Mouse (Mus musculus): ENCODE results near the gene Fam104a. TPM values are rescaled to one million over a fixed set of nuclear protein-coding genes. Genes with fewer than 3 reads are reported as not detected.
"Not testable (repeated sequence)": the region's sequence is repeated elsewhere in the genome, so short reads cannot be mapped to it uniquely, and the experiment has no call there.

Gene Fam104a
- total and polyA plus RNA-seq, 3 experiments = 33.6 to 38.1 TPM; not detected in 1

GRCm38 (mm10) chr11:113660940-113661339, 23.0 kb downstream of the Fam104a start (continued):
- TF ChIP-seq GABPA (IDR thresholded peaks at IDR 0.05; ENCODE audit: low read depth, low read length) = no peak; the same call in 1 of the 2 replicates
- no peak for TF ChIP-seq MEF2A (IDR thresholded peaks at IDR 0.05; ENCODE audit: extremely low read depth, insufficient replicate concordance, low read depth, low read length, poor library complexity, severe bottlenecking)
- no peak for TF ChIP-seq HCFC1 (IDR thresholded peaks at IDR 0.05; ENCODE audit: low read depth, low read length)
- TF ChIP-seq MYC (IDR thresholded peaks at IDR 0.05; ENCODE audit: low read depth, low read length) = no peak
- TF ChIP-seq MAZ (IDR thresholded peaks at IDR 0.05; ENCODE audit: low read depth, low read length) = no peak
- no peak for TF ChIP-seq CHD2 (IDR thresholded peaks at IDR 0.05; ENCODE audit: low read length)
- TF ChIP-seq NRF1 (IDR thresholded peaks at IDR 0.05; ENCODE audit: insufficient read depth, low read depth, low read length, poor library complexity, severe bottlenecking) = no peak
- TF ChIP-seq TCF12 (IDR thresholded peaks at IDR 0.05; ENCODE audit: low read depth, low read length) = peak; percentile 35; the same call in 1 of the 2 replicates
- no peak for TF ChIP-seq CTCF (IDR thresholded peaks at IDR 0.05 in 2 of 3, conservative IDR thresholded peaks at IDR 0.05 in 1 of 3; ENCODE audit: control insufficient read depth in 1 of 3, insufficient read depth in 1 of 3, low read depth in 2 of 3, low read length in 3 of 3, poor library complexity in 1 of 3, severe bottlenecking in 1 of 3)
- no peak for TF ChIP-seq TBP (IDR thresholded peaks at IDR 0.05; ENCODE audit: low read depth, low read length)
- no peak for TF ChIP-seq USF1 (IDR thresholded peaks at IDR 0.05; ENCODE audit: low read depth, low read length)
- no peak for TF ChIP-seq CHD1 (IDR thresholded peaks at IDR 0.05; ENCODE audit: low read depth, low read length)
- 0 out of 4 replicates have a peak, but pooled peaks of 1 of the 2 experiments have one; percentile 9 for TF ChIP-seq POLR2A (IDR thresholded peaks at IDR 0.05; ENCODE audit: control insufficient read depth in 1 of 2, insufficient read depth in 1 of 2, low read depth in 1 of 2, low read length in 2 of 2, poor library complexity in 1 of 2)
- no peak for TF ChIP-seq TAL1 (IDR thresholded peaks at IDR 0.05; ENCODE audit: low read length)
- TF ChIP-seq RCOR1 (IDR thresholded peaks at IDR 0.05; ENCODE audit: low read depth, low read length) = no peak
- peak; percentile 53 for TF ChIP-seq POLR2AphosphoS2 (IDR thresholded peaks at IDR 0.05; ENCODE audit: low read length)
- no peak for TF ChIP-seq ELF1 (IDR thresholded peaks at IDR 0.05; ENCODE audit: low read depth, low read length)
- TF ChIP-seq USF2 (IDR thresholded peaks at IDR 0.05; ENCODE audit: borderline replicate concordance in 1 of 2, insufficient read depth in 1 of 2, low read depth in 1 of 2, low read length in 2 of 2) = no peak
- TF ChIP-seq EP300 (IDR thresholded peaks at IDR 0.05; ENCODE audit: low read depth in 1 of 2, low read length in 2 of 2) = peak; percentile 36 to 42; a peak in 3 of 4 replicates

DNA sequence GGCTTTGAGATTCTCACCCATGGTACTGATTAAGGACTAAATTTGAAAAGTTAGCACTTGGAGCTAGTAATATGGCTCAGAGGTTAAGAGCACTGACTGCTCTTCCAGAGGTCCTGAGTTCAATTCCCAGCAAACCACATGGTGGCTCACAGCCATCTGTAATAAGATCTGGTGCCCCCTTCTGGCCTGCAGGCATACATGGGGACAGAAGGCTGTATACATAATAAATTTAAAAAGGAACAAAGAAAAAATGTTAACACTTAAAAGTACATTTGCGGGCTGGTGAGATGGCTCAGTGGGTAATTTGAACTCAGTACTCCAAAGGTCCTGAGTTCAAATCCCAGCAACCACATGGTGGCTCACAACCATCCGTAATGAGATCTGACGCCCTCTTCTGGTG, 23.7 kb downstream of the Fam104a start:
- not testable (repeated sequence) for H3K27ac ChIP-seq (ENCODE audit: control insufficient read depth, low read depth, low read length); H3K9me3 ChIP-seq (replicated peaks; ENCODE audit: insufficient read depth, low read length); H3K27me3 ChIP-seq (ENCODE audit: control insufficient read depth in 1 of 2, insufficient read depth in 2 of 2, low read length in 2 of 2); H3K79me2 ChIP-seq (ENCODE audit: control insufficient read depth, insufficient read depth, low read length, poor library complexity); H3K4me3 ChIP-seq (ENCODE audit: control insufficient read depth in 1 of 2, insufficient read depth in 1 of 2, low read depth in 2 of 2, low read length in 2 of 2); H3K9ac ChIP-seq (ENCODE audit: control insufficient read depth, low read depth, low read length, poor library complexity, severe bottlenecking); H3K4me1 ChIP-seq (ENCODE audit: control insufficient read depth in 1 of 2, insufficient read depth in 2 of 2, low read length in 2 of 2)
- peak in 2 of 3 experiments; percentile 31 to 45; a peak in 3 of 6 replicates for TF ChIP-seq CTCF (IDR thresholded peaks at IDR 0.05 in 2 of 3, conservative IDR thresholded peaks at IDR 0.05 in 1 of 3; ENCODE audit: control insufficient read depth in 1 of 3, insufficient read depth in 1 of 3, low read depth in 2 of 3, low read length in 3 of 3, poor library complexity in 1 of 3, severe bottlenecking in 1 of 3)
- TF ChIP-seq MAX (IDR thresholded peaks at IDR 0.05; ENCODE audit: low read length) = 0 out of 2 replicates have a peak, but pooled peaks have one; percentile 27
- peak; percentile 21; the same call in 1 of the 2 replicates for TF ChIP-seq SMC3 (IDR thresholded peaks at IDR 0.05; ENCODE audit: low read depth, low read length)
- TF ChIP-seq MYC (IDR thresholded peaks at IDR 0.05; ENCODE audit: low read depth, low read length) = peak; percentile 40; the same call in 1 of the 2 replicates
- H3K36me3 ChIP-seq (ENCODE audit: control insufficient read depth in 1 of 2, insufficient read depth in 2 of 2, low read length in 2 of 2) = peaks cover 11 to 28% of the 10 kb centered on the region in 2 experiments
- peak; percentile 52 for DNase-seq (ENCODE audit: low read depth, low spot score)

All from MEL (cell line).